Mouse (Mus musculus) brain, adult 2 months (tissue): ENCODE data around the gene Traf7.
A peak's percentile ranks its signal among the peaks of the same experiment; 100 is the strongest.

ENCODE experiments used
- DNase-seq: peaks from one replicate; pipeline ENCODE4 v3.0.0; 2011; ENCODE audit warnings: low read depth, low spot score

The Traf7 gene

GRCm38 (mm10) chr17:24527723-24528559 lies at the start of gene Traf7:
TSS of gene Traf7 (minus strand) at chr17:24527938.
- DNase-seq = peak; percentile 100

GRCm38 (mm10) chr17:24573811-24574210 lies 46.1 kb upstream of the Traf7 start:
- no peak for DNase-seq

GRCm38 (mm10) chr17:24572651-24573245 lies 45.0 kb upstream of the Traf7 start:
- DNase-seq = no peak

- peak; percentile 57 for DNase-seq
Observed at GRCm38 (mm10) chr17:24569837-24570236, 42.1 kb upstream of the Traf7 start.

GRCm38 (mm10) chr17:24567034-24567779 lies 39.5 kb upstream of the Traf7 start:
- DNase-seq = no peak

DNA sequence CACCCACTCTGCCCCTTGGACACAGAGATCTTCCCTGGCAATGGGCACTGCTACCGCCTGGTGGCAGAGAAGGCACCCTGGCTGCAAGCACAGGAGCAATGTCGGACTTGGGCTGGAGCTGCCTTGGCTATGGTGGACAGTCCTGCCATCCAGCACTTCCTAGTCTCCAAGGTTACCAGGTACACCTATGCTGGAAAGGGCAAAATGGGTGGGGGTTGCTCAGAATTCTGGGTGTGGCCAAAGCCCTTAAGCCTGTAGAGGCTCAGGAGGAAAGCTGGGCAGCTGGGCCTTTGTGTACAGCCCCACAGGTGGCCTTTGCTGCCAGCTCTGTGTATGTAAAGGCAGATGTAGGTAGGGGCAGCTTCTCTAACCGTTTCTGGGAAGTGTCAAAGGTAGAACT lies 38.1 kb upstream of the Traf7 start:
- no peak for DNase-seq

GRCm38 (mm10) chr17:24565092-24565491 lies 37.4 kb upstream of the Traf7 start:
- no peak for DNase-seq

- no peak for DNase-seq
Observed at GRCm38 (mm10) chr17:24564422-24564821, 36.7 kb upstream of the Traf7 start.

DNA sequence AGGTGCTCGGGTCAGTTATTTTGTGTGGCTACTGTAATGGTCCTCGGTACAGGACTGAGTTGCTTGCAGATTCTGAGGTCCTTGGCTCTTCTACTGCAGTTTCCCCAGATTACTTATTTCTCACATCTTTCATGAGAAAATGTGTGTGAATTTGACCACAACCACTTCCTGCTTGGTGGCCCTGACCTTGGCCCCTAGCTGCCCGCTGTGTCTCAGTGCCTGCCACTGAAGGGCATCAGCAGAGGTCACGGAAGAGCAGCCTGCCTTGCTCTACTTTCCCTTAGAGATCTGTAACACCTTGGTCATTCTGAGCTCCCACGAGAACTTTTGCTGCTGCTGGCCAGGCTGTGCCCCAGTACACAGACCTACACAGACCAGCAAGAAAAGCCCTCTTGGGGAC lies 35.9 kb upstream of the Traf7 start:
- DNase-seq = no peak

DNA sequence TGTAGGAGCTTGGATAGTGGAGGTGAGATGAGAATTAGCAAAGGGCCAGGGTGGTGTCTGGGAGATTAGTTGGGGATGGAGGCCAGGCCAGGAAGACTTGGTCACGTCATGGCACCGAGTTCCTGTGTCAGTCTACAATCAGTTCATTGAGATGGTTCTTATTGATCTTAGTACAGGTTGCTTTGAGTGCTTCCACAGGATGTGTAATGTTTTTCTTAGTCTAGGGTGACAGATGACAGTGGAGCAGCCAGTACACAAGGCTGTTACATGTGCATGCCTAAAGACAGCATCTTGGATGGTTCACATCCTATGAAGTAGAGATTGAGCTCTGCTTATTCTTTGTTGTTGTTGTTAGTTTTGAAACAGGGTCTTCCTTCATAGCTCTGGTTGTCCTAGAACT lies 33.9 kb upstream of the Traf7 start:
- no peak for DNase-seq

DNA sequence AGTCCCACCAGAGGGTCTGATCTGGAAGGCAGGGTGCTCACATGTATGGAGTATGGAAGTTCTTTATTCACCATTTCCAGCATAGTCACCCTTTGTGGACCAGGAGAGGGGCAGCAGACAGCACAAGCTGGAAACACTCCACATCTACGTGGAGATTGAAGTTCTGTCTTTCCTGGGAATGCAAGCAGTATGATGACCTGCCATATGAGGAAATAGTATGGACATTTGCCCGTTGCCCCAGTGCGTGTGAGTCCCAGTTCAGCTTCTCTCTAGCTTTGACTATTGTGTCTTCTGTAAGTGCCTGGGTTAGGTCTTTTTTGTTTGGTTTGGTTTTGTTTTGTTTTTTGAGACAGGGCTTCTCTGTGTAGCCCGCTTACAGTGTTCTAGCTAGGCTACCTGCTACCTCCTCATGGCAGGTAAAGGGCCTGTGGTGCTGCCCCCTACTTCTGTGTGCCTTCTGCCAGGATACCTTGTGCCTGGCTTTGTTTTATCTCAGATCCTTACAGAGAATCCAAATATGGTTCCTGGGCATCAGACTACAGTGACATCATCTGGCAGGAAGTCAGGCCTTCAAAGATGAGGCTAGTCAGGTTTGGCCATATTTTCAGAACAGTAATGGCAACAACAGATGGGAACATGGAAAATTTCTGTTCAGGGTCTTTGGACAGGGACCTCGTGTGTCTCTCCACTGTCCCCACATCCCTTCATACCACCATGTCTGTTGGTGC lies 32.7 kb upstream of the Traf7 start:
- peak; percentile 86 for DNase-seq

- DNase-seq = no peak
Observed at GRCm38 (mm10) chr17:24559146-24559545, 31.4 kb upstream of the Traf7 start.

GRCm38 (mm10) chr17:24558600-24559099 lies 30.9 kb upstream of the Traf7 start:
- DNase-seq = peak; percentile 72

GRCm38 (mm10) chr17:24557091-24557490 lies 29.4 kb upstream of the Traf7 start:
- DNase-seq = no peak

GRCm38 (mm10) chr17:24551050-24551444 lies 23.3 kb upstream of the Traf7 start:
- DNase-seq = no peak

GRCm38 (mm10) chr17:24550416-24551049 lies 22.8 kb upstream of the Traf7 start:
- DNase-seq = peak; percentile 89

- peak; percentile 100 for DNase-seq
Observed at GRCm38 (mm10) chr17:24549618-24550415, 22.1 kb upstream of the Traf7 start, which contains the start of gene Pkd1. TSS of gene Pkd1 (plus strand) at chr17:24549834.

DNA sequence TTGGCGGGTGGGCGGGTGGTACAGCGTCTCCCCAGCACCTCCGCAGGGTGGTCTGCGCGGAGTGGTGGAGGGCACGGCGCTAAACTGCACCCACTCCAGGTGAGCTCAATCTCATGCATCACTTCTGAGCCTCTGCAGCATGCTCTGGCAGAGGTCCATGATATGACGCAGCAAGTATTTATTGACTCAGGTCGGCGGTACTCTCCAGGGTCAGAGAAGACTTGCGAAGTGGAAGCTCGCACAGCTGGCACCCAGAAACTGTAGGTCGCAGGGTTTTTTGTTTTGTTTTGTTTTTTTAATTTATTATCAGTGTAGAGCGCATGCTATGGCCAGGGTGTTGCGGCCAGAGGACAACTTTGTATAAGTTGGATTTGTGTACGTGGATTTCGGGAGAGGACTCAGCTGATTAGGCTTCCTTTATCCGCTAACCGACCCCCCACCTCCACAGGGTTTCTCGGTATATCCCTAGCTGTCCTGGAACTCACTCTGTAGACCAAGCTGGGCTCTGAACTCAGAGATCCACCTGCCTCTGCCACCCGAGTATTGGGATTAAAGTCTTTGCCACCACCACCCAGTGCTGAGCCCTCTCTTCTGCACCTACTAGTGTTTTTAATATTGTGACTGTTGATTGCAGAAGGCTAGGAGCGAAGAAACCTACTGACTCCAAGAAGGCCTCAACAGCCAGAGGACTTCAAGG lies 21.3 kb upstream of the Traf7 start:
- DNase-seq = peak; percentile 89

DNA sequence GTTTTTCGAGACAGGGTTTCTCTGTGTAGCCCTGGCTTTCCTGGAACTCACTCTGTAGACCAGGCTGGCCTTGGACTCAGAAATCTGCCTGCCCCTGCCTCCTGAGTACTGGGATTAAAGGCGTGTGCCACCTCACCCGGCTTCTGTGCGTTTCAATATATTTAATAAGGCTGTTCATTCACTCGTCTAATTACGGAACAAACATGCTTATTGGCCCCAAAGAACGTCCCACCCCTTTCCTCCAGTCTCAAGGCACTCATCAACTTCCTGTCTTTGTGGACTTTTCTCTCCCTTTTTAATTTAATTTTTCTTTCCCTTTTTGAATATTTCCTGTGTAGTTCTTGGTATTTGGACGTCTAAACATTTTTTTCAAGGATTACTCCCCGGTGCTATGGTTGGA lies 20.7 kb upstream of the Traf7 start:
- DNase-seq = peak; percentile 70

- DNase-seq = no peak
Observed at GRCm38 (mm10) chr17:24546234-24546633, 18.5 kb upstream of the Traf7 start.
